Mouse (Mus musculus) skeletal muscle tissue, adult 2 months (tissue): ENCODE measurements around the gene Cct2.
"Not testable (repeated sequence)": the region's sequence is repeated elsewhere in the genome, so short reads cannot be mapped to it uniquely, and the experiment has no call there.

ENCODE experiments used
- DNase-seq: peaks from one replicate; pipeline ENCODE4 v3.0.0-alpha.2; 2012; ENCODE audit warnings: low read depth, low spot score

Gene Cct2

DNA sequence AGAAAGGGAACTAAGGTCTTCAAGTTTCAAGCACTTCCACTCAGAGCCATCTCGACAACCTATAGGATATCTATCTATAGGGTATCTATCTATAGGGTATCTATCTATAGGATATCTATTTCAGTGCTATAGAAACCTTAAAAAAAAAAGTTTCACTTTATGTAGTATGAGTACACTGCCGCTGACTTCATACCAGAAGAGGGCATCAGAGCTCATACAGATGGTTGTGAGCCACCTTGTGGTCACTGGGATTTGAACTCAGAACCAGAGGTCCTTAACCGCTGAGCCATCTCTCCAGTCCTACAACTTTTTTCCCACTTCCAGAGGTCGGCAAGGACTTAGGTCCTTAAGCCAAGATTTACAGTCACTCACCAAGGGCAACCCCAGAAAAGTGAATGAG, 7.9 kb downstream of the Cct2 start:
- DNase-seq, result no peak

DNA sequence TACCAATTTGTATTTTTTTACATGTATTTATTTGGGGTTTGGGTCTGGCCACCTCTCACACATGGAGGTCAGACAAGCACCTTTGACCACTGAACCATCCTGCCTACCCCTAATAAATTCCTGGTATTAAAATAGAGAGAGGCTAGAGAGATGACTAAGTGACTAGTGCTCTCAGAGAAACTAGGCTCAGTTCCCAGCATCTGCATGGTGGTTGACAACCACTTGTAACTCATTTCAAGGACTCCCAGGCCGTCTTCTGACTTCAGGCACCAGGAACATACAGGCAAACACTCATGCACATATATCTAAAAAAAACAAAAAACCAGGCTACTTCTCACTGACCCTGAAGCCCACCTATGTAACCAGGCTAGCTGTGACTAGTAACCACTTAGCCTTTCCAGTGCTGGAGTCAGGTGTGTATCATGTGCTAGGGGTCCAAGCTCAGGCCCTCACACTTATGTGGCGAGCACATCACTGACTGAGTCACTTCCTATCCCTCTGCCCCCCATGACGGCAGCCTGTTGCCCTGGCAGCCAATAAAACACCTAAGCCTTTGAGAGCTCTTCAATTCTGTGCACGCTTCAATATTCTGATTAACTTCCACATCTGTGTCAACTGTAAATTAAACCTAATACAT, 13.5 kb downstream of the Cct2 start:
- no peak for DNase-seq

DNA sequence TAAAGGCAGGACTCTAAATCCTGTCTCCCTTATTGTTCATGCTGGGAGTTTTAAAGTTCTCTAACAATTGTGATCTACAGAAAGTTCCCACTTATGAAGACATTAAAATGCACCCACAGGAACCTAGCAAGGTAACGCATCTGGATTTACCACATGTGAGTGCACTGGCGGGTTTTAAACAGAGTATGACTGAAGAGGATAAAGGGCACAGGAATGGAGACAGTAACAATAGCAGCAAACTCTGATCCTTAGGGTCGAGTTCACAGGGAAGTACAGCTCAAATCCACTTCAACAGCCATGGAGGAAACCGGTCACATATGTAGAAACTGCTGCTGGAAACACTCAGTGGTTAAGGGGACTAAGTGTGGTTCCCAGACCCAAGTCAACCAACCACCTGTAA, 14.4 kb downstream of the Cct2 start:
- no peak for DNase-seq

DNA sequence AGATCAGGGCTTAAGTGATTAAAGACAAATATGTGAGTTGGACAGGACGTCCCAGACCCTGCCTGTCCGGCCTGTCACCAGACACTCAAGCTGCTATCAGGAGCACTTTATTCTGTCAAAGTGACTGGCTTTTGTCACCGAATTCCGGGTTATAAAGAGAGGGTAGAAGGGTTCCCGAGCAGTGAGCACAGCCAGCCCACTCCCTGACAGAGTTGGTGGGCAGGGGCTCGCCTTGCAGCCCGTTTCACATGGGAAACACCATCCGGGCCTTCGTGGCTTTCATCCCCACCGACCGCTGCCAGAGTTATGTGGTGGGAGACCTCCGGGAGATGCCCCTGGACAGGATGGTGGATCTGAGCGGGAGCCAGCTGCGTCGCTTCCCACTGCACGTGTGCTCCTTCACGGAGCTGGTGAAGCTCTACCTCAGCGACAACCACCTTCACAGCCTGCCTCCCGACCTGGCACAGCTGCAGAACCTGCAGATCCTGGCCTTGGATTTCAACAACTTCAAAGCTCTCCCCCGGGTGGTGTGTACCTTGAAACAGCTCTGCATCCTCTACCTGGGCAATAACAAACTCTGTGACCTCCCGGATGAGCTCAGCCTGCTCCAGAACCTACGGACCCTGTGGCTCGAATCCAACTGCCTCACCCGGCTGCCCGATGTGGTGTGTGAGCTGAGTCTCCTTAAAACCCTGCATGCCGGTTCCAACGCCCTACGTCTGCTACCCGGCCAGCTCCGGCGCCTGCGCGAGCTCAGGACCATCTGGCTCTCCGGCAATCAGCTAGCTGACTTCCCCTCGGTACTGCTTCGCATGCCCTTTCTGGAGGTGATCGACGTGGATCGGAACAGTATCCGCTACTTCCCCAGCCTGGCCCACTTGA, 18.2 kb downstream of the Cct2 start, which contains the start of gene Lrrc10:
Gene Lrrc10, plus strand, starts transcription at position 167 of the 882 bp plus-strand sequence.
- DNase-seq, result no peak

DNA sequence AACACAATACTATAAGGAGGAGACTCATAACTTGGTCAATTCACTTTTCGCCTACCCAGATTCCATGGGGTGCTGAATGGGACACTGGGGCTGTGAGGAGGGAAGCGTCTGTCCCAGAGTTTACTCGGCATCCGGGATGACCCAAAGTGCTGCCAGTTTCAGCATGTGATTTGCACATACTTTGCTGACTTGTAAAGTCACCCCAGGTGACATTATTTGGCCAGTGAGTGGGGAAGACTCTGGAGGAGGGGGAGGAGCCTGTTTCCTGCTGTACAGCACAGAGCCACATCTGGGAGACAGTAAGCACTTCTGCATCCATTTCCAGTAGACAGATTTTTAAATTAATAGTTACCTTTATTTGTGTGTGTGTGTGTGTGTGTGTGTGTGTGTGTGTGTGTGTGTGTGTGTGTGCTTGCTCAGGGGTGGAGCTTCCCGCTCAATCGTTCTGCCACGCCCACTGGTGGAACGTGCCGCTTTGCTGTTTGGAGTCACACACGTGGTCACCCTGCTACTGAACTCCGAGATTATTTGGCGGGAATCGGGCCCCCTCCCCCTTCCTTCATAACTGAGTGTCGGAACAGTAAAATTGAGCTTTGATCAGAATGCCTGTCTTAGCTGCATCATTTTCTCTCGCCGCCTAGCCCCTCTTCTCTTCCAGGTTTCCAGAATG, 20.0 kb downstream of the Cct2 start:
- DNase-seq, result not testable (repeated sequence)

DNA sequence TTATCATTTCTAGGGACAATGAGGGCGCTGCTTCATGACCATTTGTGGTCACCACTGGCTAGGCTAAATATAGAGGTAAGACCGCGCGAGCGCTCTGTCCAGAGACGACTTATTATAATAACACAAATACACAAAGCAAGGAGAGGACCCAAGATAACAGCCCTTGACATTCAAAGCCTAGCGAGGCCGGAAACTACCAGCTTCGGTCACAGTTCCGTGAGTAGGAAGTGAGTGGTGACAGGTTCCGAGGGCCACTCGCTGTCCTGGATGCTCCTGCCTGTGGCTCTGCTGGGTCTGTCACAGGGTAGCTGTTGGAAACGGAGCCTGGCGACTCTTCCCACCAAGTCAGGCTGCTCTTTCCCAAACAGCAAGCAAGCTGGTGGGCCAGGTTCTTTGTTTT, 21.3 kb downstream of the Cct2 start:
- no peak for DNase-seq

DNA sequence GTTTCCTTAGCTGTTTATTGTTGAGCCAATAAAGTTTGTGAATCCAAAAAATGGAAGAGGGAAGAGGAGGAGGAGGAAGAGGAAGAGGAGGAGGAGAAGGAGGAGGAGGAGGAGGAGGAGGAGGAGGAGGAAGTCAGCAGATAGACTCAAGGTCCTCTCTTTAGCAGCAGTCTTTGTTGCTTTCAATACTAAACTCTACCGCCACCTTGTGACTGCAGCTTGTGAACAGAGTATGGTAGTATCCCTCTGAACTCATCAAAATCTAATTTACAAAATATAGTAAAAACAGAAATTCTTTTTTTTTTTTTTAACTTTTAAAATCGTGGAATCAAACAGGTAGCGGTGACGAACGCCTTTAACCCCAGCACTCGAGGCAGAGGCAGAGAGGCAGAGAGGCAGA, 23.3 kb downstream of the Cct2 start:
- DNase-seq, result no peak

DNA sequence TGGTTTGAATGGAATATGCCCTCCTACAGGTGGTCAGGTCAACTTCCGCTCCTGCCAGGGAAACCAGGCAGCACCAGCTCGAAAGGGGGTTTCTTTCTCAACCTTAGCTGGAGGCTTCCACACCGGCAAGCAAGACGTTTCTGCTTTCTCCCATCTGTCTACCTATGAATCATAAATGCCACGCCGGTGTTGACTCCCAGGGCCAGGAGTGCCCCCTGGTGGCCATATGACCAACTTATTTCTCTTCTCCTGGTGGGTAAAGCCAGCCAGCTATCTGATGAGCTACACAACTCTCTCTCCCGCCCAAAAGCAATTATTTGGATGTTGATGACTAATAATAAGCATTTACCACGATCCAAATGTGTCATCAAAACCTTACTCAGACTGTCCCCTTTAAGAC, 29.8 kb downstream of the Cct2 start:
- DNase-seq, result peak; percentile 86

DNA sequence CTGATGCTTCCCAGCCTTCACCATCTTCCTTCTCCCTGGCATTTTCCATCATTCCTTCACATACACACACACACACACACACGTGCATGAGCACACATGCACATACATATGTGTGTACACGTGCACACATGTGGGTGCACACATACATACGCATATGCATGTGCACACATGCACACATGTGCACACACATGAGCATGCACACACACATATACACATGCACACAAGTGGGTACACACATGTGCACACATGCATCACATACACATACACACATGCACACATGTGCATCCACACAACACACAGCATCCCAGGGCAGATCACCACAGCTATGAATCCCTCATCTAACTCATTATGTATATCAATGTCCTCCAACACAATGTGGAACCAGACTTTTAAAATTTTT, 32.5 kb downstream of the Cct2 start:
- DNase-seq, result no peak

DNA sequence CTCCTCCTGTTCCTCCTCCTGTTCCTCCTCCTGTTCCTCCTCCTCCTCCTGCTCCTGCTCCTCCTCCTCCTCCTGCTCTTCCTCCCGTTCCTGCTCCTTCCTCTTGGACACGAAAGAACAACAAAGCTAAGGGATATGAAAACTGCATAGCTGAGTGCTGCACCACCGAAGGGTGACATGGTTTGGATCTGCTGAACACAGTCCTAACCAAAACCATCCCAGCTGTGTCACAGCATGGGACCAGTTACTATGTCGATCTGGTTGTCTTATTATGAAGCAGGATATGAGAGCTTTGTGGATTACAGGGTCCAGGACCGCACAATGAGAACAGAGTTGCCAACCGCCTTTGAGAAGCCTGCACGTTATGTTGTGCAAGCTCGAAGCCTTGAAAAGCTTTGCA, 37.4 kb downstream of the Cct2 start:
- no peak for DNase-seq

DNA sequence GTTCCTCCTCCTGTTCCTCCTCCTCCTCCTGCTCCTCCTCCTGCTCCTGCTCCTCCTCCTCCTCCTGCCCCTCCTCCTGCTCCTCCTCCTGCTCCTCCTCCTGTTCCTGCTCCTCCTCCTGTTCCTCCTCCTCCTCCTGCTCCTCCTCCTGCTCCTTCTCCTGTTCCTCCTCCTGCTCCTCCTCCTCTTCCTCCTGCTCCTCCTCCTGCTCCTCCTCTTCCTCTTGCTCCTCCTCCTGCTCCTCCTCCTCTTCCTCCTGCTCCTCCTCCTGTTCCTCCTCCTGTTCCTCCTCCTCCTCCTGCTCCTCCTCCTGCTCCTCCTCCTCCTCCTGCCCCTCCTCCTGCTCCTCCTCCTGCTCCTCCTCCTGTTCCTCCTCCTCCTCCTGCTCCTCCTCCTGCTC, 37.8 kb downstream of the Cct2 start:
- not testable (repeated sequence) for DNase-seq

DNA sequence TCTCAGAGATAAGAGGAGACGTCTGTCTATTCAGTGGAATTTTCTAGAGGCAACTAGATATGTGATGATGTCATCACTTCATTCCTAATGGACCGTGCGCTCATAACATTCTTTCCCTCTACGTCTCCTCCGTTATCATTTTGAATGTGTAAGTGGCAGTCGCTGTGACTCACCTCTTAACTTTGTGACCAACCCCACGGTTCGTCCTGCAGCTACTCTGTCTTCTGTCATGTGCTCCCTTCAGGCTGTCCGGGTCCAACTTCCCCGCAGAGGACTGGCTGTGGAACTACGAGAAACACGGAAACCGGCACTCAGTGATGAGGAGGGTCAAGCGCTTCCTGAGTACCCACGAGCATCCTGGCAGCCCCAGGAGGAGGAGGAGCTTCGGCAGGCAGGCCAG, 39.9 kb downstream of the Cct2 start:
- no peak for DNase-seq

DNA sequence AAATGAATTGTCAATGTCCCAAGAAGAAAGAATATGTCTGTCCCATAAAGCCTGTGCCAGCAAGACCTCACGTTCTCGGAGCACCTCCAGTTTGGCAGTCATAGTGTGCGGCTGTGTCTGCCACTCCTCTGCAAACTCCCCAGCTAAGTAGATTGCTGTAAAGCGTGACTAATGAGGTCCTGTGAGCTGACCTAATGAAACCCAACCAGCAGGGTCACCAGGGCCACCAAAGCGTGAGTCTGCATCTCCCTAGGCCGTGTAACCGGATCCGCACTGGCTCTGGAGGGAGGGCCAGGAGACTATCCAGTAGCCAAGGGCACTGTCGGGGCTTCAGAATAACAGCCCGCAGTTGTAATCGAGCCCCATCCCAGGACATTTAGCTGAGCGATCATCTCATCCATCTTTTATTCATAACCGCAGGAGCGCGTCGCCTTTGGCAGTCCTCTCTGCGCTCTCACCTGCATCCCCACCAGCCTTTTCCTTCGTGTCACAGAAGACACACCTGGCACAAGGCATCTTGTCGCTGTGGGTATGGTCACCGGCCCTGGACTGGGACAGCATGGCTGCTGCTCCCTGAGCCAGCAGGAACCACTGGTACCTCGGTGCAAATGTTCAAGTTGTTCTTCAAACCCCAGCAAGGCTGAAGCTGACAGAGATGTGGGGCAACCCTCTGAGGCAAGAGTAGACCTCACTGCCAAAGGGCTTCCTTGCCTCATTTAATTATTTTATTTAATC, 42.4 kb downstream of the Cct2 start:
- peak; percentile 84 for DNase-seq

DNA sequence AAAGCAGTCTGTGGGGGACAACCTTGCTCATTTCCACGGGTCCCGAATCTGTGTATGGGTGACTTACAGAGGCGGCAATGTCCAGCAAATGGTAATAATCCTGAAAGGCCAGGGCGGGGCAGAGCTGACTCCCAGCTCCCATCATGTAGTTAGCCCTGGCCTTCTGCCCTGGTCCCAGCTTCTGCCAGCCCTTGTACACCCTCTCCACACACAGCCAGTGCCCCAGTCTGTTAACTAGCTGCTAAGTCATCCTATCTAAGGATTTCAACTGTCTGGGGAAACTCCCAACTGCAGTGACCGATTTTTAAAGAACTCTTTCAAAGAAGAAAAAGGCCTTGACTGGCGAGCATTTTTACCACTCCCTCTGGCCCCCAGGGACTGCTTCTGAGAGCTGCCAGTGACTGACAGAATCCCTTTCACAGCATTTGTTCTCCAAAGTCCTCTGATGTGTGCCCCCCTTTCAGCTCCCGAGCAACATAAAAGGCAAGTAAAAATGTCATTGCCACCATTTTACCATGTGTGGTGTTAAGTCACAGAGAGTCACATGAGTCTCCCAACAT, 45.3 kb downstream of the Cct2 start:
- DNase-seq, result peak; percentile 32

DNA sequence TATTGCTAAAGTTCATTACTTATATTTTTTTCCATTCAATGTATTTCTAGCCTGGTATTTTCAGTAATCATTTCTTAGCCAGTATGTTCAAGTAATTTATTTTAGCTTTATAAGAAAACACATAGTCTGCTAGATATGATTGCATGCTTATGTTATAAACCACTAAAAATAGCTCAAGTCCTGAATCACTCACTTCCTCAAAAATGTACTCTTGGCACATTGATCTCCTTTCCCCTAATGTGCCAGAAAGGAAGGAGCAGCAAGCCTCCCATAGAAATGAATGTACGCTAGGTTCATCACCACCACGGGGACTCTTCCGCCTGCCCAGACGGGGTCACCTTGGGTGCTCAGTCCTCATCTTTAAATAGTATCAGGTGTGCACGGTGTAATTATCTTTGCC, 49.0 kb downstream of the Cct2 start:
- no peak for DNase-seq

DNA sequence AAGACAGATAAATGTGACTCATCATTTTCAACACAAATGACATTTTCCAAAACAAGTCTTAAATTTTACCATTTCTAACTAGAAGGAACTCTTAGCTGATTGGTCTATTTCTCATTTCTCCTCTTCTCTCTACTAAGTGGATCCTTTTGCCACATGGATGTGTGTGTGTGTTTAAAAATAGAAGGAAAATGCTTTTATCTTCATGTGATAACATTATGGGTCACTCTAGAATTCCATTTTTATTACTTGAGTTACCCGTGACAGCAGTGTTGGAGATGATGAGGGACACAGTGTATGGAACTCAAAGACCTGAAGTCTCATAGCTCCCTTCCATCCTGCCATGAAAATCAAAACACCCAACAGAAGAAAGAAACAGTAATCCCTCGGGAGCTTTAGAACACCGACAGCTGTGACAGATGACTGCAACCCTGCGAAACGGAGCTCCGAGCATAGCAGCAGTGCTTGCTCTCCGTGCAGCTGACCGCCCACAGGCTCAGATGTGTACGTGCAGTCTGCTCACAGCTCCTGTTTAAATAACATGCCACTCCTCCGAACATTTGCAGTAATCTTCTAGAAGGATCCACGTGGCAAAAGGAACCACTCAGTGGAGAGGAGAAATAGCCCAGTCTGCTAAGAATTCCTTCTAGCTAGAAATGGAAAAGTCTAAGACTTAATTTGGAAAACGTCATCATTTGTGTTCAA, 49.8 kb downstream of the Cct2 start:
- no peak for DNase-seq

DNA sequence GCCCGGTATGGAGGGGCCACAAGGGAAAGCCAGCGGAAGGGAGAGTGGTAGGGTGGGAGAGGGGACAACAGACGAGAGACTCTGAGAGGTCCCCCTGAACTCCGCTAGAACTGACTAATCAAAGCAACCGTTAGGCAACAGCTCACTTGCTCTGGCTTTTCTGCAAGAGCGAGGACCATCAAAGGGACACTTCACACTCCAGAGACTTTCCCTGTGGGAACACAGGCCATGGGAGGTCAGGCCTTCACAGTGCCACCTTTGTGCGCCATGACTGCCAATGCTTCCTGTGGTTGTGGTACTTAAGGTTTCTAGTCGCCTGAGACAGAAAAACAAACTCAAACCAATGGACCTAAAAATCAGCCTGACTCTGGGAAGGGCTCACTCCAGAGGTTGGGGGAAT, 52.6 kb downstream of the Cct2 start:
- no peak for DNase-seq

DNA sequence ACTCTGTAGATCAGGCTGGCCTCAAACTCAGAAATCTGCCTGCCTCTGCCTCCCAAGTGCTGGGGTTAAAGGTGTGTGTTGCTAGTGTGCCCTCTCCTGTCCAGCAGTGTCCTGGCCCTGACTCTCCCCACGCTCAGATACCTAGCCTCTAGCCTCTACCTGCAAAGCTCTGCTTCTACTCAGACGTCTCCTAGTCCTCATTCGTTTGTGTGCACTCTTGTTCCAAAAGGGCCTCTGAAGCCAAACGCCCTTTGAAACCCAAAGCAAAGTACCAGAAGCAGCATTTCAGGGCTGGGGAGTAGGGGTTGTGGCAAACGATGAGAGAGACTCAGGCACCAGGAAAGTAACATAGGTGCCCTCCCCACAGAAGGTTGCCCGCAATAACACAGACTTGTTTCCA, 53.9 kb downstream of the Cct2 start:
- no peak for DNase-seq

DNA sequence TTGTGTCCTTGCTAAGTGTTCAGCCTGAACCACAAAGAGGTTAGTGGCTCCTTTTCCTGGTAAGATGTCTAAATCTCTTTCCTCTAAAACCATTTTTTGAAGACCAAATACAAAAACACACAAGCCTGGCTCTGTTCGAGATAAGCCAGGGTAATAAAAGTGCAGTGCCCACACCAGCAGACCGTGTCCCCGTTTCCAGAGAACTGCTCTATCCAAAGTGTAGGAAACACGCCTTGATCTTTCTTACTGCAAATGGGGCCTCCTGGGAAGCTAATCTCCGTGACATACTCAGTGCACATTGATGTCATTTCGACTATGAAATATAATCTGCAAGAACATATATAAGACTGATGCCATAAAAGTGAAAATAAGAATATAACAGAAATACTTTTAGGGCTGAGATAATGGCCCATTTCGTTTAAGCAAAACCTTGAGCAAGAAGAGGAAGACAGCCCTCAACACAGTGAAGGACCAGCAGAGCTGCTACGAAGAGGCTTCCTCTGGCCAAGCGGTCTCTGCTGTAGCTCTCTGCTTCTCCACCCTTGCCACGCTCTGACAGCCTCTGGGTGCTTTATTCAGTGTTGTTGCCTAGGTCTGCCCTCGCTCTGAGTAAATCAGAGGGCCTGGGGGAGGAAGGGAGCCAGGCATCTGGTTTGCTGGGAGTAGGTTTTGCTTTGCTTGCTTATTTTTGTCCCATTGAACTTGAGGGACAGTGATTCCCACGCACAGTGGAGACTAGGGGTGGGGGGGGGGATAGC, 57.7 kb downstream of the Cct2 start:
- DNase-seq, result no peak

DNA sequence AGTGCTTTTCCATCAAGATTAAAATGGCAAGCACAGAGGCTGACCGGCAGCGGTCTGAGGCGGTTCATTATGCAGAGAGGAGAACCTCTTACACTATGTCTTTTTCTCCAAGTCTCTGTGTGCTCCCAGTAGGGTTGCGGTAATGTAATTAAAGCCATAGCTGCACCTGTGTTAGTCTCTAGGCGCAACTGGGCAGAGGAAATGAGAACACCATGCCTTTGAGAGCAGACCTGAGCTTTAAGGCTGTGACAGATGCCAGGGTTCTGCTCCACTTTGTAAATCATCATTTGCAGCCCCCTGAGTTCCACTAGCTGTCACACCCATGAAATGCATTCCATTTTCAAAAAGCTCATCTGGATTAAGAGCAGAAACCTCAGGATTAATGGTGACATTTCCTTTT, 58.9 kb downstream of the Cct2 start:
- no peak for DNase-seq
